Mouse (Mus musculus): ENCODE measurements around the gene Psg22. TPM values are rescaled to one million over a fixed set of nuclear protein-coding genes. Genes with fewer than 3 reads are reported as not detected.

Psg22 gene
- total and polyA plus RNA-seq, 3 experiments, result not detected

Other genes with a start within 250 kb of the Psg22 start
- gene Psg26, start 233.9 kb upstream of the Psg22 start, total RNA-seq (2012; rRNA removed), result not detected in 2 replicates
- gene Psg26, start 233.9 kb upstream of the Psg22 start, total RNA-seq (2014; rRNA removed), result not detected in 2 replicates
- gene Psg26, start 233.9 kb upstream of the Psg22 start, polyA plus RNA-seq (2012; ENCODE audit: insufficient read length, low read depth), result not detected in 2 replicates
- gene Psg25, start 185.8 kb upstream of the Psg22 start, total RNA-seq (2012; rRNA removed), result not detected in 2 replicates
- not detected in 2 replicates for gene Psg25, start 185.8 kb upstream of the Psg22 start, total RNA-seq (2014; rRNA removed)
- not detected in 2 replicates for gene Psg25, start 185.8 kb upstream of the Psg22 start, polyA plus RNA-seq (2012; ENCODE audit: insufficient read length, low read depth)
- not detected in 2 replicates for gene Psg27, start 150.8 kb upstream of the Psg22 start, total RNA-seq (2012; rRNA removed)
- not detected in 2 replicates for gene Psg27, start 150.8 kb upstream of the Psg22 start, total RNA-seq (2014; rRNA removed)
- not detected in 2 replicates for gene Psg27, start 150.8 kb upstream of the Psg22 start, polyA plus RNA-seq (2012; ENCODE audit: insufficient read length, low read depth)
- not detected in 2 replicates for gene Psg23, start 101.6 kb upstream of the Psg22 start, total RNA-seq (2012; rRNA removed)
- not detected in 2 replicates for gene Psg23, start 101.6 kb upstream of the Psg22 start, total RNA-seq (2014; rRNA removed)
- not detected in 2 replicates for gene Psg23, start 101.6 kb upstream of the Psg22 start, polyA plus RNA-seq (2012; ENCODE audit: insufficient read length, low read depth)
- not detected in 2 replicates for gene Psg21, start 61.4 kb upstream of the Psg22 start, total RNA-seq (2012; rRNA removed)
- gene Psg21, start 61.4 kb upstream of the Psg22 start, total RNA-seq (2014; rRNA removed), result not detected in 2 replicates
- not detected in 2 replicates for gene Psg21, start 61.4 kb upstream of the Psg22 start, polyA plus RNA-seq (2012; ENCODE audit: insufficient read length, low read depth)
- gene Psg20, start 31.9 kb upstream of the Psg22 start, total RNA-seq (2012; rRNA removed), result not detected in 2 replicates
- gene Psg20, start 31.9 kb upstream of the Psg22 start, total RNA-seq (2014; rRNA removed), result not detected in 2 replicates
- gene Psg20, start 31.9 kb upstream of the Psg22 start, polyA plus RNA-seq (2012; ENCODE audit: insufficient read length, low read depth), result not detected in 2 replicates
- not detected in 2 replicates for gene Psg19, start 80.4 kb downstream of the Psg22 start, total RNA-seq (2012; rRNA removed)
- gene Psg19, start 80.4 kb downstream of the Psg22 start, total RNA-seq (2014; rRNA removed), result not detected in 2 replicates
- not detected in 2 replicates for gene Psg19, start 80.4 kb downstream of the Psg22 start, polyA plus RNA-seq (2012; ENCODE audit: insufficient read length, low read depth)
- not detected in 2 replicates for gene Psg17, start 103.5 kb downstream of the Psg22 start, total RNA-seq (2012; rRNA removed)
- gene Psg17, start 103.5 kb downstream of the Psg22 start, total RNA-seq (2014; rRNA removed), result not detected in 2 replicates
- gene Psg17, start 103.5 kb downstream of the Psg22 start, polyA plus RNA-seq (2012; ENCODE audit: insufficient read length, low read depth), result not detected in 2 replicates
- not detected in 2 replicates for gene Mill2, start 121.9 kb downstream of the Psg22 start, total RNA-seq (2012; rRNA removed)
- gene Mill2, start 121.9 kb downstream of the Psg22 start, total RNA-seq (2014; rRNA removed), result not detected in 2 replicates
- gene Mill2, start 121.9 kb downstream of the Psg22 start, polyA plus RNA-seq (2012; ENCODE audit: insufficient read length, low read depth), result not detected in 2 replicates
- gene Pglyrp1, start 153.2 kb downstream of the Psg22 start, total RNA-seq (2012; rRNA removed), result 0.25 and 0.51 TPM in 2 replicates
- 0.45 TPM in 1 of 2 replicates, not detected in the other for gene Pglyrp1, start 153.2 kb downstream of the Psg22 start, total RNA-seq (2014; rRNA removed)
- 3.8 and 4.7 TPM in 2 replicates for gene Pglyrp1, start 153.2 kb downstream of the Psg22 start, polyA plus RNA-seq (2012; ENCODE audit: insufficient read length, low read depth)
- 16.3 and 17.4 TPM in 2 replicates for gene Ccdc61, start 192.3 kb downstream of the Psg22 start, total RNA-seq (2012; rRNA removed)
- gene Ccdc61, start 192.3 kb downstream of the Psg22 start, total RNA-seq (2014; rRNA removed), result 11.7 and 11.9 TPM in 2 replicates
- gene Ccdc61, start 192.3 kb downstream of the Psg22 start, polyA plus RNA-seq (2012; ENCODE audit: insufficient read length, low read depth), result 13.2 and 27.3 TPM in 2 replicates
- 0.04 TPM in 2 replicates for gene Nova2, start 207.8 kb downstream of the Psg22 start, total RNA-seq (2012; rRNA removed)
- not detected in 2 replicates for gene Nova2, start 207.8 kb downstream of the Psg22 start, total RNA-seq (2014; rRNA removed)
- gene Nova2, start 207.8 kb downstream of the Psg22 start, polyA plus RNA-seq (2012; ENCODE audit: insufficient read length, low read depth), result not detected in 2 replicates